Mouse (Mus musculus): ENCODE data around the gene Fam129a. TPM values are rescaled to one million over a fixed set of nuclear protein-coding genes. Genes with fewer than 3 reads are reported as not detected.

Gene Fam129a
- polyA plus RNA-seq, 1 experiment from 2014 or later: 0.70 TPM

DNA sequence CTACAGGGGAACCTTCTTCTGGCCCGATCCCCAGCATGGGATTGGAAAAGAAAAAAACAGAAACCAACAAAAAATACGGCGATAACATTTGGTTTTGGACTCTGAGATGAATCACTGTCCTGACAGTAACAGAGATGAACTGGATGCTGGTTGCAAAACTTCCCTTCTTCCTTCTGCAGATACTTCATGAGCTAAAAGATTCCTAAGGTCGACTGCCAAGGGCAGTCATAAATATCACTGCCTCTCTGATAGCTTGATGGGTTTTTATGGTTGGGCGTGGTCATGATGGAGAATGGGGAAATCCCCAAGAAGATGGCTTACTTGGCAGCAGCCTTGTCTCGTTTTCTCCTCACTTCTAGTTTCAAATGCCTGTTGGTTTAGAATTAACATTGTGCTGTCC is 92.0 kb downstream of the Fam129a start:
- no peak overlapping the region for H3K9ac ChIP-seq (ENCODE audit: low read depth, low read length)
- H3K4me1 ChIP-seq (ENCODE audit: control insufficient read depth, insufficient read depth, low read length): no peaks in the 10 kb centered on the region
- no peaks in the 10 kb centered on the region for H3K36me3 ChIP-seq (ENCODE audit: control insufficient read depth, insufficient read depth, low read length)
- no peaks in the 10 kb centered on the region for H3K27me3 ChIP-seq (ENCODE audit: control insufficient read depth, insufficient read depth, low read depth, low read length)
- WGBS: 84% methylated on average over 6 of the region's 6 CpGs
- no peaks in the 10 kb centered on the region for H3K9me3 ChIP-seq (replicated peaks; ENCODE audit: control insufficient read depth, low read length, poor library complexity, severe bottlenecking)
- no peak overlapping the region for H3K4me3 ChIP-seq (ENCODE audit: low read depth, low read length)
- no peak overlapping the region for H3K4me2 ChIP-seq (ENCODE audit: low read length)
- no peak for ATAC-seq
- no peak overlapping the region for H3K27ac ChIP-seq (ENCODE audit: low read length)

DNA sequence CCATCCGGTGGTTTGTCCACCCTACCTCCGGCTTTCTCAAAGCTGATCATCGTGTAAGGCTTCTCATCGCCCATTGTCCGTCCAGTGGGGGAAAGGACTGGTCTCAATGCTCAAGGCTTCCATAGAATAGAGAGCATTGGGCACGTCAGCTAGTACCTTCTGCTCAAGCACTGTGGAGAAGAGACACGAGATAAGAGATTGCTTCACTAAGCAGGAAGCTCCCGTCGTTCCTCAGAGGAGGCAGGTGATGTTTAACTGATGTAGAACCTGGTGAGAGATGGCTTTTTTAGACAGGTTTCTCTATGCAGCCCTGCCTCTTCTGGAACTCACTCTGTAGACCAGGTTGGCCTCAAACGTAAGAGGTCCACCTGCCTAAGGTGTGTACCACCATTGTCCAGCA is 93.4 kb downstream of the Fam129a start:
- H3K27me3 ChIP-seq (ENCODE audit: control insufficient read depth, insufficient read depth, low read depth, low read length): no peaks in the 10 kb centered on the region
- H3K9me3 ChIP-seq (replicated peaks; ENCODE audit: control insufficient read depth, low read length, poor library complexity, severe bottlenecking): no peaks in the 10 kb centered on the region
- H3K4me1 ChIP-seq (ENCODE audit: control insufficient read depth, insufficient read depth, low read length): no peaks in the 10 kb centered on the region
- H3K4me2 ChIP-seq (ENCODE audit: low read length): no peak overlapping the region
- WGBS: 94% methylated on average over 10 of the region's 10 CpGs
- H3K36me3 ChIP-seq (ENCODE audit: control insufficient read depth, insufficient read depth, low read length): no peaks in the 10 kb centered on the region
- no peak overlapping the region for H3K4me3 ChIP-seq (ENCODE audit: low read depth, low read length)
- H3K9ac ChIP-seq (ENCODE audit: low read depth, low read length): no peak overlapping the region
- H3K27ac ChIP-seq (ENCODE audit: low read length): no peak overlapping the region
- ATAC-seq: no peak

DNA sequence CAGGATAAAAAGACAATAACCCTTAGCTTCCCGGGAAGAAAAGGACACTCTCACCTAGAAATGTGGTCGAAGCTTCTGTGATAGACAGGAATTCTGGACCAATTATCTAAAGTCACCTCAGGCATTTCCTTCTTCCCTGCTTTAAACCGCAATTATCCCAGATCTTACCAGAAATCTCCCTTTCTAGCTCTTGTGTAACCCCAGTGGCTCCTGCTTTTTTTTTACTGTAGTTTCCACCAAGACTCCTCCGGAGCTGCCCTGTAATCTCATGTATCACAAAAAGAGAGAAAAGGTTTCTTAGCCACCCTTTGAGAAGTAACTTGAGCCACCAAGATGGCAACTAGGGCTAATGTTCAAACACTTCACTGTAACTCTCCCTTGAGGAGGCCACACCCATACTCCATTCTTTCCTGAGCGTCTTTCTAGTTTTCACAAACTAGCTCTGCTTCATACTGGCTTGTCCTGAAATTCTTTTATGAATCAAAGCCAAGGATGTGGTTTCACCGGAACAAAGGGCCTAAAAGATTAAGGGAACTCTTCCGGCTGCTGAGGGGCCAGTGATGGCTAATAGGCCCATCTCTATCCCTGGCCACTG is 93.9 kb downstream of the Fam129a start:
- no peaks in the 10 kb centered on the region for H3K9me3 ChIP-seq (replicated peaks; ENCODE audit: control insufficient read depth, low read length, poor library complexity, severe bottlenecking)
- H3K27me3 ChIP-seq (ENCODE audit: control insufficient read depth, insufficient read depth, low read depth, low read length): no peaks in the 10 kb centered on the region
- H3K4me1 ChIP-seq (ENCODE audit: control insufficient read depth, insufficient read depth, low read length): no peaks in the 10 kb centered on the region
- no peak overlapping the region for H3K9ac ChIP-seq (ENCODE audit: low read depth, low read length)
- 74% methylated on average over 7 of the region's 7 CpGs for WGBS
- no peak overlapping the region for H3K4me3 ChIP-seq (ENCODE audit: low read depth, low read length)
- no peak overlapping the region for H3K4me2 ChIP-seq (ENCODE audit: low read length)
- H3K27ac ChIP-seq (ENCODE audit: low read length): no peak overlapping the region
- no peak for ATAC-seq
- no peaks in the 10 kb centered on the region for H3K36me3 ChIP-seq (ENCODE audit: control insufficient read depth, insufficient read depth, low read length)

DNA sequence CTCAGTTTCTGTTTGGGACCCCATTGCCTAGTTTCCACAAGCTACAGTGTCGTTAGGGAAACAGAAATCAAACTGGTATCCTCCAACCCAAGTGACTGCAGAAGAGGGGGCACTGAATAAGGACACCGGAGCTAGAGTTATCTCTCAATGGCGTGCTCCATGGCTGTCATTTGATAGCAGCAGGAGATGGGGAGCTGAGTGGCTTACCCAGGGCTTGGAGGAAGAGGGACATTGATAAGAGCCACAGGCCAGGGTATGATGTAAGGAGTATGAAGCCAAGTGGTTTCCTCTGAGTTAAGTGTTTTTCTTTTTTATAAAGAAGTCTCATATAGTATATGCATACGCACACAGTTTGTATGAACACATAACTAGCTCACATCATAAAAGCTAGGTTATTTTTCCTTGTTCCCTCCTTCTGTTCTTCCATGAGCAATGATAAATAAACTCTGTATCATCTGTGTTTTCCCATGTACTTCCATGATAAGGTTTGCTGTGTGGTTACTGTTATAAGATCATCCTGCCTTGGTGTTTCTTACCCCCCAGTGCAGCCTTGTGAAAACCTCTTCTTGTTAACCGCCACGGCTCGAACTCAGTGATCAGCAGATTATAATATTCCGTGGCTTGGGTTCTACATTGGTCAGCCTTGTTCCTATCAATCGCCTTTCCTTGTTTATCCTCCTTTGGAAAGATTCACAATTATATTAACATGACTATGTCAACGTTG is 96.5 kb downstream of the Fam129a start:
- Histone ChIP-seq H3K4me3 (ENCODE audit: low read depth, low read length) (no peak overlapping the region), H3K9ac (ENCODE audit: low read depth, low read length) (no peak overlapping the region), H3K27ac (ENCODE audit: low read length) (no peak overlapping the region), H3K4me1 (ENCODE audit: control insufficient read depth, insufficient read depth, low read length) (no peaks in the 10 kb centered on the region), H3K27me3 (ENCODE audit: control insufficient read depth, insufficient read depth, low read depth, low read length) (no peaks in the 10 kb centered on the region), H3K36me3 (ENCODE audit: control insufficient read depth, insufficient read depth, low read length) (no peaks in the 10 kb centered on the region), H3K9me3 (replicated peaks; ENCODE audit: control insufficient read depth, low read length, poor library complexity, severe bottlenecking) (no peaks in the 10 kb centered on the region), H3K4me2 (ENCODE audit: low read length) (no peak overlapping the region)
- 86% methylated on average over 10 of the region's 10 CpGs for WGBS
- ATAC-seq: no peak

DNA sequence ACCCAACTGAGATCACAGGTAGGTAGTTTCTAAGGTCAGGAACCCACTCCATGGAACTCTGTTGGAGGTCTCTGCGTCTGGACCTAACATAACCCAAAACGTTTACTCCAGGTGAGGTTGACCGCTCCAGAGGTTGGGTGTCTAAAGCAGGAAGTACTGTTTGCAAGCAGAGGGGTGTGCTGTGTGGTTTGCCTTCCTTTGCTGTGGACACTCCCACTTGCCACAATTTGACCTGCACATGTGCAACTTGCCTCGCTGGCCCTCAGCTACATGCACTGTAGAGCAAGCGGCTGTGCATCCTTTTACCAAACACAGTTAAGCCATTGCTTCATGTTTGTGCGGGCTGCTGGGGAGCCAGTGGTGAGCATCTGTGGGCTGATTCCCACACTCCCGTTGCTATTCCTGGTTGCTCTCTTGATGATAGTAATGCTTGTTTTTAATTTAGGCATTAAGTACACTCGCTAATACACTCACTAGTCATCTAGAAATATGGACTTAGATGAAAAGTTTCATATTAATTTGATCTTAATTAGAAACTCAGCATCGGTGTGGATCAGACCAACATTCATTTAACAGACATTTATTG is 99.1 kb downstream of the Fam129a start:
- no peak for ATAC-seq
- Histone ChIP-seq H3K9me3 (replicated peaks; ENCODE audit: control insufficient read depth, low read length, poor library complexity, severe bottlenecking) (no peaks in the 10 kb centered on the region), H3K9ac (ENCODE audit: low read depth, low read length) (no peak overlapping the region), H3K4me3 (ENCODE audit: low read depth, low read length) (no peak overlapping the region), H3K4me2 (ENCODE audit: low read length) (no peak overlapping the region), H3K36me3 (ENCODE audit: control insufficient read depth, insufficient read depth, low read length) (no peaks in the 10 kb centered on the region), H3K27me3 (ENCODE audit: control insufficient read depth, insufficient read depth, low read depth, low read length) (no peaks in the 10 kb centered on the region), H3K27ac (ENCODE audit: low read length) (no peak overlapping the region), H3K4me1 (ENCODE audit: control insufficient read depth, insufficient read depth, low read length) (no peaks in the 10 kb centered on the region)
- WGBS: 89% methylated on average over 9 of the region's 9 CpGs

DNA sequence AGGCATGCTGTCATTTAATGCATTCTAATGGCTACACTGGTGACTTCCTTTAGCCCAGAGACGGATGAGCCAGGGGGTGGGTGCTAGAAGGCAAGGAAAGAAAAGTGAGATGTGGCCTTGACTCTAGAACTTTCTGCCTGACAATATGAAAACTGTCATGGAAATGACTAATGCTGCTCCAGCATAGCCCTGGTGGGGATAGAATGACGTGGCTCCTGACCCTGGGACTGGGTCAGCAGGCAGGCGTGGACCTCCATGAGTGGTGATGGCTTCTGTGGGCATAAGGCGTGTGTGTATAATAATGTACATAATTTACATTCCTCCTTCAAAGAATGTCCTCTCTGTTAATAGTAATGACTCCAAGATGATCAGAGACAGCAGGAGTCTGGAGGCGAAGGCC is 104.7 kb downstream of the Fam129a start:
- 85% methylated on average over 5 of the region's 5 CpGs for WGBS

DNA sequence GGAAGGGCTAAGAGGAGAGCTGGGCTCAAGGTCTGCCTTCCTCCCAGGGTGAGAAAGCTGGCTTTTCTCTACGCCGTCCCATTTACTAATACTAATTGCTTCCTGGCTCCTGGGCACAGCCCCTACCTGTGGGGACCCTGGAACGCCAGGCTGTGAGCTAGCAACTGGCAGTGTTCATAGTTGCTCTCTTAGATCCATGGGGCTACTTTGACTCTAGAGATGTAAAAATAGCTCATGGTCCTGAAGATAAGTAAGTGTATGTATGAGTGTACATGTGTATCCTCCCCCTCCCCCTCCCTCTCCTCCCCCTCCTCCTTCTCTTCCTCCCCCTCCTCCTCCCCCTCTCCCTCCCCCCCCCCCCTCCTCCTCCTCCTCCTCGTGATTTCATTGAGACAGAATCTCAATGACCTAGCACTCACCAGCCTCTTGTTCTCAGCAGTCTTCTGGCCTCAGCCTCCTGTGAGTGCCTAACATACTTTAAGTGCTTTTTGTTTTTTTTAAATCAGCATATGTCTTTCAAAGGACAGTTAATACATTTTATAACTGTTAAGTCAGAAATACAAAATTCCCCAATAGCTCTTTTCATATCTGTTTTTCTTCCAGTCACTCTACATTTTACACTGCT is 106.3 kb downstream of the Fam129a start:
- H3K27me3 ChIP-seq (ENCODE audit: control insufficient read depth, insufficient read depth, low read depth, low read length): no peaks in the 10 kb centered on the region
- WGBS: 51% methylated on average over 3 of the region's 4 CpGs
- H3K9me3 ChIP-seq (replicated peaks; ENCODE audit: control insufficient read depth, low read length, poor library complexity, severe bottlenecking): no peaks in the 10 kb centered on the region
- H3K4me2 ChIP-seq (ENCODE audit: low read length): no peak overlapping the region
- H3K4me1 ChIP-seq (ENCODE audit: control insufficient read depth, insufficient read depth, low read length): no peaks in the 10 kb centered on the region
- no peak overlapping the region for H3K27ac ChIP-seq (ENCODE audit: low read length)
- ATAC-seq: no peak
- H3K4me3 ChIP-seq (ENCODE audit: low read depth, low read length): no peak overlapping the region
- H3K36me3 ChIP-seq (ENCODE audit: control insufficient read depth, insufficient read depth, low read length): no peaks in the 10 kb centered on the region
- H3K9ac ChIP-seq (ENCODE audit: low read depth, low read length): no peak overlapping the region

More for the DNA sequence above, 104.7 kb downstream of the Fam129a start:
- Histone ChIP-seq H3K4me2 (ENCODE audit: low read length) (no peak overlapping the region), H3K4me3 (ENCODE audit: low read depth, low read length) (no peak overlapping the region), H3K9ac (ENCODE audit: low read depth, low read length) (no peak overlapping the region), H3K9me3 (replicated peaks; ENCODE audit: control insufficient read depth, low read length, poor library complexity, severe bottlenecking) (no peaks in the 10 kb centered on the region), H3K27ac (ENCODE audit: low read length) (no peak overlapping the region), H3K27me3 (ENCODE audit: control insufficient read depth, insufficient read depth, low read depth, low read length) (no peaks in the 10 kb centered on the region), H3K4me1 (ENCODE audit: control insufficient read depth, insufficient read depth, low read length) (no peaks in the 10 kb centered on the region), H3K36me3 (ENCODE audit: control insufficient read depth, insufficient read depth, low read length) (no peaks in the 10 kb centered on the region)
- no peak for ATAC-seq

DNA sequence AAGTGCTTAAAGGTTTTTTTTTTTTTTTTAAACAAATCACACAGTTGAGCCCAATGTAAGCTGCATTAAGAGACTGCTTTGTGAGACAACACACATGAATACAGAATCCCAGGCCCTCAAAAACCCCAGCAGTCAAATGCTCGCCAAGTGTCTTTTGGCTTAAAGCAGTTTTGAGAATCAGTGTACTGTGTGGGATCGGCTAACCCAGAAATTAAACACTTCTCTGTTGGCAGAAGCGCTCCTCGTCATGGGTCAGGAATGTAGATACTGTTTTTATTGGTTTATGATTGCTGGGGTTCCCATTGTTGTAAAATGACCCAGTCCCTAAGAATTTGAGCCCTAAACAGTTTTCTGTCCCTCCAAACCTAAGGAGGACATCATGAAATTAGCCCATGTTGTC is 107.0 kb downstream of the Fam129a start:
- ATAC-seq: no peak
- Histone ChIP-seq H3K27ac (ENCODE audit: low read length) (no peak overlapping the region), H3K9ac (ENCODE audit: low read depth, low read length) (no peak overlapping the region), H3K27me3 (ENCODE audit: control insufficient read depth, insufficient read depth, low read depth, low read length) (no peaks in the 10 kb centered on the region), H3K4me2 (ENCODE audit: low read length) (no peak overlapping the region), H3K4me3 (ENCODE audit: low read depth, low read length) (no peak overlapping the region), H3K36me3 (ENCODE audit: control insufficient read depth, insufficient read depth, low read length) (no peaks in the 10 kb centered on the region), H3K9me3 (replicated peaks; ENCODE audit: control insufficient read depth, low read length, poor library complexity, severe bottlenecking) (no peaks in the 10 kb centered on the region), H3K4me1 (ENCODE audit: control insufficient read depth, insufficient read depth, low read length) (no peaks in the 10 kb centered on the region)
- WGBS: 77% methylated on average over 4 of the region's 4 CpGs

DNA sequence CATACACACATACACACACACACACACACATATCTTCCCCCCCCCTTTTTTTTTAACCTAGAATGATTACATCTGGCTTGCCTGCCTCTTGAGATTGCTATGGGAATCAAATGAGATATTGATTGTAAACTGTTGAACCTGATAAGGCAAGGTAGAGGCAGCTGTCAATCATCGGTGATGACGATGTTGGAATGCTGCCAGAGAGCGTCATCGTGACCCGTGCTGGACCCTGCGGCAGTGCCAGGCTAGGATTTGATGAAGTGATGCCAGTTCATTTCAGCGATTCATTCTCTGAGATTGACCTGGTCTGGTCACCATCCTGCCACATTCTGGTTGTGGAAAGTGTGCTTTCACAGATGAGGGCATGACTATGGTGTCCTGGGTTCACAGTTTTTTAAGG is 108.2 kb downstream of the Fam129a start:
- H3K4me3 ChIP-seq (ENCODE audit: low read depth, low read length): no peak overlapping the region
- H3K27ac ChIP-seq (ENCODE audit: low read length): no peak overlapping the region
- H3K4me1 ChIP-seq (ENCODE audit: control insufficient read depth, insufficient read depth, low read length): no peaks in the 10 kb centered on the region
- WGBS: 88% methylated on average over 7 of the region's 7 CpGs
- H3K9me3 ChIP-seq (replicated peaks; ENCODE audit: control insufficient read depth, low read length, poor library complexity, severe bottlenecking): no peaks in the 10 kb centered on the region
- no peaks in the 10 kb centered on the region for H3K27me3 ChIP-seq (ENCODE audit: control insufficient read depth, insufficient read depth, low read depth, low read length)
- no peaks in the 10 kb centered on the region for H3K36me3 ChIP-seq (ENCODE audit: control insufficient read depth, insufficient read depth, low read length)
- no peak for ATAC-seq
- H3K4me2 ChIP-seq (ENCODE audit: low read length): no peak overlapping the region
- H3K9ac ChIP-seq (ENCODE audit: low read depth, low read length): no peak overlapping the region

Data from midbrain, embryonic 16.5 days (tissue).